Mouse (Mus musculus): ENCODE results near the gene Egr2. TPM values are rescaled to one million over a fixed set of nuclear protein-coding genes. Genes with fewer than 3 reads are reported as not detected.

The Egr2 gene
- 1 to 10 TPM; 1.1 to 1.2 TPM for total RNA-seq (2021)
- long read RNA-seq, experiment 1, partial matches to known transcripts: 0 of 1 reads
- long read RNA-seq, experiment 1, other reads (novel, unspliced or antisense): 0 of 1 reads
- long read RNA-seq, experiment 2, partial matches to known transcripts: 0 of 15 reads
- long read RNA-seq, experiment 2, other reads (novel, unspliced or antisense): 15 of 15 reads

- peak; percentile 44 for DNase-seq
Observed at GRCm38 (mm10) chr10:67535256-67535655, at the start of gene Egr2. Gene Egr2 (plus strand): TSS chr10:67535475.

- no peak for DNase-seq
Observed at GRCm38 (mm10) chr10:67487496-67487895, 47.8 kb upstream of the Egr2 start.

- no peak for DNase-seq
Observed at GRCm38 (mm10) chr10:67489836-67490235, 45.4 kb upstream of the Egr2 start.

GRCm38 (mm10) chr10:67490632-67491031, 44.6 kb upstream of the Egr2 start:
- DNase-seq: no peak

GRCm38 (mm10) chr10:67492161-67492571, 43.1 kb upstream of the Egr2 start:
- no peak for DNase-seq

GRCm38 (mm10) chr10:67493556-67493955, 41.7 kb upstream of the Egr2 start:
- peak; percentile 11 for DNase-seq

GRCm38 (mm10) chr10:67497144-67497892, 38.0 kb upstream of the Egr2 start:
- DNase-seq: no peak

GRCm38 (mm10) chr10:67497951-67498350, 37.3 kb upstream of the Egr2 start:
- no peak for DNase-seq

GRCm38 (mm10) chr10:67503320-67503995, 31.8 kb upstream of the Egr2 start:
- no peak for DNase-seq

- no peak for DNase-seq
Observed at GRCm38 (mm10) chr10:67504046-67504445, 31.2 kb upstream of the Egr2 start.

GRCm38 (mm10) chr10:67505248-67505647, 30.0 kb upstream of the Egr2 start:
- DNase-seq: no peak

GRCm38 (mm10) chr10:67512211-67512610, 23.1 kb upstream of the Egr2 start:
- no peak for DNase-seq

- DNase-seq: no peak
Observed at GRCm38 (mm10) chr10:67512871-67513270, 22.4 kb upstream of the Egr2 start.

- DNase-seq: no peak
Observed at GRCm38 (mm10) chr10:67518733-67519132, 16.5 kb upstream of the Egr2 start.

- no peak for DNase-seq
Observed at GRCm38 (mm10) chr10:67524130-67524529, 11.1 kb upstream of the Egr2 start.

GRCm38 (mm10) chr10:67524694-67525093, 10.6 kb upstream of the Egr2 start:
- DNase-seq: no peak

- DNase-seq: no peak
Observed at GRCm38 (mm10) chr10:67526435-67526834, 8.8 kb upstream of the Egr2 start.

GRCm38 (mm10) chr10:67529769-67530168, 5.5 kb upstream of the Egr2 start:
- no peak for DNase-seq

- peak; percentile 86 for DNase-seq
Observed at GRCm38 (mm10) chr10:67535972-67536371, 697 bp downstream of the Egr2 start.

GRCm38 (mm10) chr10:67536621-67537141, 1.4 kb downstream of the Egr2 start:
- peak; percentile 43 for DNase-seq

- DNase-seq: peak; percentile 92
Observed at GRCm38 (mm10) chr10:67537151-67537994, 2.1 kb downstream of the Egr2 start.

- peak; percentile 21 for DNase-seq
Observed at GRCm38 (mm10) chr10:67538106-67538505, 2.8 kb downstream of the Egr2 start.
